Mouse (Mus musculus): ENCODE data around the gene Acp4. TPM values are rescaled to one million over a fixed set of nuclear protein-coding genes. Genes with fewer than 3 reads are reported as not detected.
"Not testable (repeated sequence)": the region's sequence is repeated elsewhere in the genome, so short reads cannot be mapped to it uniquely, and the experiment has no call there.

The Acp4 gene
- total RNA-seq, 1 experiment: 0.18 TPM

DNA sequence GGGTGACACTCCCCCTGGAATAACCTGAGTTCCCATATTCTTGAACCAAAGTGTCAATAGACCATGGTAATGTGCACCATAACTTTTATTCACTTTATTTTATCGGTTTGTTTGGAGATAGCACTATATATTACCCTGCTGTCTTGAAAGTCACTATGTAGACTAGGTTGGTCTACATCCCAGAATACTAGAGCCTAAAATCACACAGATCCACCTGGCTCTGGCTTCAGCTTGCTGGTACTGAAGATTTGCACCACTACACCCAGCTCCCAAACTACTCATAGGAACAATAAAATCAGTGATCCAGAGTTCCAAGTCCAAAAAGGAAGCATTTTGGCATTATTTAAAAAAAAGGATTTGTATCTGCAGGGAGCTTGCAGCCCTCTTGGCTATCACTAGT lies 41.5 kb downstream of the Acp4 start, which contains the start of gene Klk1b5:
Klk1b5 (plus strand) TSS at position 301 of the 400 bp plus-strand sequence.
- Histone ChIP-seq H3K36me3 (ENCODE audit: control insufficient read depth, insufficient read depth, low read length, poor library complexity, severe bottlenecking) (no peaks in the 10 kb centered on the region), H3K9ac (ENCODE audit: insufficient read depth, low read depth, low read length, poor library complexity, severe bottlenecking) (no peak within 1 kb of the TSS), H3K9me3 (ENCODE audit: control insufficient read depth, insufficient read depth, low read depth, low read length) (no peaks in the 10 kb centered on the region), H3K4me1 (ENCODE audit: control insufficient read depth in 2 of 2, insufficient read depth in 2 of 2, low read length in 2 of 2, poor library complexity in 1 of 2) (no peaks in the 10 kb centered on the region), H3K4me3 (ENCODE audit: insufficient read depth in 1 of 2, low read depth in 1 of 2, low read length in 2 of 2, poor library complexity in 1 of 2, severe bottlenecking in 1 of 2) (no peak within 1 kb of the TSS), H3K27ac (ENCODE audit: insufficient read depth, low read depth, low read length, poor library complexity, severe bottlenecking) (no peak within 1 kb of the TSS)
- TF ChIP-seq HCFC1 (IDR thresholded peaks at IDR 0.05; ENCODE audit: borderline replicate concordance, insufficient read depth, low read length): no peak
- no peak for TF ChIP-seq ZC3H11A (IDR thresholded peaks at IDR 0.05; ENCODE audit: borderline replicate concordance, low read depth, low read length)
- DNase-seq (ENCODE audit: low read depth, low spot score): no peak
- in situ Hi-C loops (cut with MboI; ENCODE audit: low sequenced_read_pairs in 2 of 2, unreplicated experiment in 2 of 2): loop anchor here in 1 of 2 experiments (5.0 to 25.0 kb wide), 2 partner anchors 203 to 253 kb away; partner anchors contain the start of genes Klk1b1, Klk1b26 and Klk1b8

DNA sequence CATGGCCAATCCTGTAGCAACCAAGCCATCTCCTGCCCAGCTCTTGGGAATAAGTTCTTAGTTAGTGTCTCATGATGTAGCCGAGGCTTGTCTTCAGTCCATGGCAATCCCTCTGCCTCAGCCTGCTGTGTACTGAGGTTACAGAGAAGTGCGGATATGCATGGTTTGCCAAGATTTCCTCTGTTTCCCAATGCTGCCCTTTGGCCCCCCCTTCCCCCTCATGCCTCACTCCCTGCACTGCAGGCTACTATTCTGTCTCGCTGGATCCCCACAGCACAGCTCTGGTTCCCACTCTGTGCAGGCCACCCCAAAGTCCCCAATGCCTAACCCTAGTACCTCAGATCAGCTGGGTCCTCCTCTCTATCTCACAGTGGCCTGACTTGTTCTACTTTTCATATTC lies 48.9 kb downstream of the Acp4 start:
- Histone ChIP-seq H3K4me1 (ENCODE audit: control insufficient read depth in 2 of 2, insufficient read depth in 2 of 2, low read length in 2 of 2, poor library complexity in 1 of 2) (no peaks in the 10 kb centered on the region), H3K9ac (ENCODE audit: insufficient read depth, low read depth, low read length, poor library complexity, severe bottlenecking) (no peak overlapping the region), H3K4me3 (ENCODE audit: insufficient read depth in 1 of 2, low read depth in 1 of 2, low read length in 2 of 2, poor library complexity in 1 of 2, severe bottlenecking in 1 of 2) (no peak overlapping the region), H3K9me3 (ENCODE audit: control insufficient read depth, insufficient read depth, low read depth, low read length) (no peaks in the 10 kb centered on the region), H3K27ac (ENCODE audit: insufficient read depth, low read depth, low read length, poor library complexity, severe bottlenecking) (no peak overlapping the region), H3K36me3 (ENCODE audit: control insufficient read depth, insufficient read depth, low read length, poor library complexity, severe bottlenecking) (no peaks in the 10 kb centered on the region)
- in situ Hi-C loops (cut with MboI; ENCODE audit: low sequenced_read_pairs in 2 of 2, unreplicated experiment in 2 of 2): loop anchor here in 1 of 2 experiments (5.0 to 25.0 kb wide), 2 partner anchors 49 to 246 kb away; partner anchors contain the start of genes Acp4, Klk1b1 and Klk1b8
- TF ChIP-seq CHD2 (IDR thresholded peaks at IDR 0.05; ENCODE audit: low read depth, low read length) (no peak), ZNF384 (IDR thresholded peaks at IDR 0.05; ENCODE audit: low read depth, low read length) (no peak), ZC3H11A (IDR thresholded peaks at IDR 0.05; ENCODE audit: borderline replicate concordance, low read depth, low read length) (no peak), HCFC1 (IDR thresholded peaks at IDR 0.05; ENCODE audit: borderline replicate concordance, insufficient read depth, low read length) (no peak), MAFK (IDR thresholded peaks at IDR 0.05; ENCODE audit: insufficient read depth, low read depth, low read length) (no peak)
- no peak for DNase-seq (ENCODE audit: low read depth, low spot score)

- in situ Hi-C loops (cut with MboI; ENCODE audit: low sequenced_read_pairs in 2 of 2, unreplicated experiment in 2 of 2): loop anchor here in 1 of 2 experiments (5.0 to 25.0 kb wide), 2 partner anchors 50 to 245 kb away; partner anchors contain the start of genes Acp4, Klk1b1 and Klk1b8
Observed at GRCm38 (mm10) chr7:44207135-44207534, 50.0 kb downstream of the Acp4 start, which contains the start of gene Klk1b4. TSS of gene Klk1b4 (plus strand) at chr7:44207435.

More at GRCm38 (mm10) chr7:44207135-44207534, 50.0 kb downstream of the Acp4 start, which contains the start of gene Klk1b4:
- not testable (repeated sequence) for DNase-seq (ENCODE audit: low read depth, low spot score); H3K36me3 ChIP-seq (ENCODE audit: control insufficient read depth, insufficient read depth, low read length, poor library complexity, severe bottlenecking); H3K9ac ChIP-seq (ENCODE audit: insufficient read depth, low read depth, low read length, poor library complexity, severe bottlenecking); H3K27ac ChIP-seq (ENCODE audit: insufficient read depth, low read depth, low read length, poor library complexity, severe bottlenecking); H3K4me1 ChIP-seq (ENCODE audit: control insufficient read depth in 2 of 2, insufficient read depth in 2 of 2, low read length in 2 of 2, poor library complexity in 1 of 2); H3K4me3 ChIP-seq (ENCODE audit: insufficient read depth in 1 of 2, low read depth in 1 of 2, low read length in 2 of 2, poor library complexity in 1 of 2, severe bottlenecking in 1 of 2); H3K9me3 ChIP-seq (ENCODE audit: control insufficient read depth, insufficient read depth, low read depth, low read length)

Other genes with a start within 250 kb of the Acp4 start
- not detected in 2 replicates for gene Klk1b26, start 245.2 kb downstream of the Acp4 start, total RNA-seq (2012; rRNA removed)
- gene Klk1b27, start 205.1 kb downstream of the Acp4 start, total RNA-seq (2012; rRNA removed): not detected in 2 replicates
- gene Klk1b21, start 155.1 kb downstream of the Acp4 start, total RNA-seq (2012; rRNA removed): not detected in 2 replicates
- not detected in 2 replicates for gene Klk1b22, start 144.7 kb downstream of the Acp4 start, total RNA-seq (2012; rRNA removed)
- gene Klk1b16, start 120.6 kb downstream of the Acp4 start, total RNA-seq (2012; rRNA removed): not detected in 2 replicates
- not detected in 2 replicates for gene Klk1b24, start 69.1 kb downstream of the Acp4 start, total RNA-seq (2012; rRNA removed)
- 0.40 TPM in 1 of 2 replicates, not detected in the other for gene Klk1b3, start 59.2 kb downstream of the Acp4 start, total RNA-seq (2012; rRNA removed)
- not detected in 2 replicates for gene Klk1b4, start 49.9 kb downstream of the Acp4 start, total RNA-seq (2012; rRNA removed)
- not detected in 2 replicates for gene Klk1b5, start 41.4 kb downstream of the Acp4 start, total RNA-seq (2012; rRNA removed)
- gene Klk1, start 32.0 kb downstream of the Acp4 start, total RNA-seq (2012; rRNA removed): 4.0 and 5.8 TPM in 2 replicates
- not detected in 2 replicates for gene Gm36864, start 21.2 kb downstream of the Acp4 start, total RNA-seq (2012; rRNA removed)
- gene 1700028J19Rik, start 10.7 kb downstream of the Acp4 start, total RNA-seq (2012; rRNA removed): 0.42 and 0.58 TPM in 2 replicates
- gene 2410002F23Rik, start 10.7 kb downstream of the Acp4 start, total RNA-seq (2012; rRNA removed): 127 and 194 TPM in 2 replicates
- 1.4 TPM in 1 of 2 replicates, not detected in the other for gene Gm15517, start 4.1 kb upstream of the Acp4 start, total RNA-seq (2012; rRNA removed)
- 2.2 TPM in 2 replicates for gene Clec11a, start 49.5 kb upstream of the Acp4 start, total RNA-seq (2012; rRNA removed)
- 1.0 and 1.5 TPM in 2 replicates for gene Shank1, start 52.9 kb upstream of the Acp4 start, total RNA-seq (2012; rRNA removed)
- gene Syt3, start 126.7 kb upstream of the Acp4 start, total RNA-seq (2012; rRNA removed): 5.8 and 8.0 TPM in 2 replicates
- gene 1700008O03Rik, start 128.4 kb upstream of the Acp4 start, total RNA-seq (2012; rRNA removed): 1.4 and 4.8 TPM in 2 replicates
- gene Lrrc4b, start 171.6 kb upstream of the Acp4 start, total RNA-seq (2012; rRNA removed): 0.18 TPM in 1 of 2 replicates, not detected in the other
- gene Aspdh, start 208.0 kb upstream of the Acp4 start, total RNA-seq (2012; rRNA removed): not detected in 2 replicates
- 18.6 and 18.9 TPM in 2 replicates for gene Josd2, start 210.6 kb upstream of the Acp4 start, total RNA-seq (2012; rRNA removed)
- gene Emc10, start 239.2 kb upstream of the Acp4 start, total RNA-seq (2012; rRNA removed): 64.2 and 104 TPM in 2 replicates
- gene Fam71e1, start 239.2 kb upstream of the Acp4 start, total RNA-seq (2012; rRNA removed): 3.4 and 4.2 TPM in 2 replicates